Mouse (Mus musculus): Measurements from ENCODE around the gene Gfpt1. TPM values are rescaled to one million over a fixed set of nuclear protein-coding genes. Genes with fewer than 3 reads are reported as not detected.
A peak's percentile ranks its signal among the peaks of the same experiment; 100 is the strongest.

Gene Gfpt1
- polyA plus RNA-seq, 1 experiment, result 6.1 TPM

GRCm38 (mm10) chr6:87051886-87052425 lies 9.3 kb downstream of the Gfpt1 start:
- Histone ChIP-seq H3K4me1 (ENCODE audit: control insufficient read depth, insufficient read depth, insufficient read length) (no peaks in the 10 kb centered on the region), H3K4me3 (ENCODE audit: extremely low read depth, insufficient read depth, insufficient read length) (no peak overlapping the region), H3K36me3 (ENCODE audit: control insufficient read depth, insufficient read depth, low read length) (peaks cover 25% of the 10 kb centered on the region), H3K27ac (ENCODE audit: insufficient read depth, low read length) (no peak overlapping the region), H3K27me3 (ENCODE audit: control insufficient read depth, insufficient read depth, low read length) (no peaks in the 10 kb centered on the region)
- no peak for DNase-seq (ENCODE audit: low read depth in 1 of 2, low spot score in 2 of 2)
- no peak for TF ChIP-seq POLR2A (IDR thresholded peaks at IDR 0.05; ENCODE audit: low read depth, low read length)
- TF ChIP-seq CTCF (IDR thresholded peaks at IDR 0.05; ENCODE audit: extremely low read depth, insufficient read depth, insufficient read length, insufficient replicate concordance), result no peak
- WGBS, result 93% methylated on average over 10 of the region's 10 CpGs

- Histone ChIP-seq H3K27me3 (ENCODE audit: control insufficient read depth, insufficient read depth, low read length) (no peaks in the 10 kb centered on the region), H3K4me1 (ENCODE audit: control insufficient read depth, insufficient read depth, insufficient read length) (no peaks in the 10 kb centered on the region), H3K27ac (ENCODE audit: insufficient read depth, low read length) (no peak overlapping the region), H3K36me3 (ENCODE audit: control insufficient read depth, insufficient read depth, low read length) (peaks cover 32% of the 10 kb centered on the region), H3K4me3 (ENCODE audit: extremely low read depth, insufficient read depth, insufficient read length) (no peak overlapping the region)
- DNase-seq (ENCODE audit: low read depth in 1 of 2, low spot score in 2 of 2), result no peak
- WGBS, result 87% methylated on average over 8 of the region's 8 CpGs
- TF ChIP-seq CTCF (IDR thresholded peaks at IDR 0.05; ENCODE audit: extremely low read depth, insufficient read depth, insufficient read length, insufficient replicate concordance), result no peak
Measured at GRCm38 (mm10) chr6:87054193-87054592, 11.5 kb downstream of the Gfpt1 start.

DNA sequence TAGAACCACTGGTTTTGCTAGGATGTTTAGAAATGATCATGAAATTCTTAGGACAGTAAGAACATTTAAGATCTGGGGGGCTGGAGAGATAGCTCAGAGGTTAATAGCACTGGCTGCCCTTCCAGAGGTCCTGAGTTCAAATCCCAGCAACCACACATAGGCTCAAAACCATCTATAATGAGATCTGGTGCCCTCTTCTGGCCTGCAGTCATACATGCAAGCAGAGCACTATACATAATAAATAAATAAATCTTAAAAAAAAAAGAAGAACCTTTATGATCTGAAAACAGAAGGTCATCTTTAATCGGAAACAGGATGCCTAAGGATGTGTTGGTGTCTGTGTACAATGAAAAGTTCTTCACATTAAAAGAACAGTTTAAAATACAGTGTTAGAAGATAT lies 17.1 kb downstream of the Gfpt1 start:
- no peak for TF ChIP-seq CTCF (IDR thresholded peaks at IDR 0.05; ENCODE audit: extremely low read depth, insufficient read depth, insufficient read length, insufficient replicate concordance)
- no peak for TF ChIP-seq POLR2A (IDR thresholded peaks at IDR 0.05; ENCODE audit: low read depth, low read length)
- H3K4me1 ChIP-seq (ENCODE audit: control insufficient read depth, insufficient read depth, insufficient read length), result no peaks in the 10 kb centered on the region
- DNase-seq (ENCODE audit: low read depth in 1 of 2, low spot score in 2 of 2), result no peak
- peaks cover 32% of the 10 kb centered on the region for H3K36me3 ChIP-seq (ENCODE audit: control insufficient read depth, insufficient read depth, low read length)
- WGBS, result 88% methylated on average over 1 of the region's 1 CpGs
- H3K27me3 ChIP-seq (ENCODE audit: control insufficient read depth, insufficient read depth, low read length), result no peaks in the 10 kb centered on the region
- H3K4me3 ChIP-seq (ENCODE audit: extremely low read depth, insufficient read depth, insufficient read length), result no peak overlapping the region
- no peak overlapping the region for H3K27ac ChIP-seq (ENCODE audit: insufficient read depth, low read length)

GRCm38 (mm10) chr6:87063586-87063985 lies 20.9 kb downstream of the Gfpt1 start:
- H3K36me3 ChIP-seq (ENCODE audit: control insufficient read depth, insufficient read depth, low read length), result peaks cover 31% of the 10 kb centered on the region
- no peaks in the 10 kb centered on the region; the same call in 1 of the 2 replicates for H3K4me1 ChIP-seq (ENCODE audit: control insufficient read depth, insufficient read depth, insufficient read length)
- WGBS, result 93% methylated on average over 4 of the region's 4 CpGs
- no peak overlapping the region for H3K4me3 ChIP-seq (ENCODE audit: extremely low read depth, insufficient read depth, insufficient read length)
- DNase-seq (ENCODE audit: low read depth in 1 of 2, low spot score in 2 of 2), result no peak
- TF ChIP-seq CTCF (IDR thresholded peaks at IDR 0.05; ENCODE audit: extremely low read depth, insufficient read depth, insufficient read length, insufficient replicate concordance) (no peak), POLR2A (IDR thresholded peaks at IDR 0.05; ENCODE audit: low read depth, low read length) (no peak)
- H3K27me3 ChIP-seq (ENCODE audit: control insufficient read depth, insufficient read depth, low read length), result no peaks in the 10 kb centered on the region
- no peak overlapping the region for H3K27ac ChIP-seq (ENCODE audit: insufficient read depth, low read length)

DNA sequence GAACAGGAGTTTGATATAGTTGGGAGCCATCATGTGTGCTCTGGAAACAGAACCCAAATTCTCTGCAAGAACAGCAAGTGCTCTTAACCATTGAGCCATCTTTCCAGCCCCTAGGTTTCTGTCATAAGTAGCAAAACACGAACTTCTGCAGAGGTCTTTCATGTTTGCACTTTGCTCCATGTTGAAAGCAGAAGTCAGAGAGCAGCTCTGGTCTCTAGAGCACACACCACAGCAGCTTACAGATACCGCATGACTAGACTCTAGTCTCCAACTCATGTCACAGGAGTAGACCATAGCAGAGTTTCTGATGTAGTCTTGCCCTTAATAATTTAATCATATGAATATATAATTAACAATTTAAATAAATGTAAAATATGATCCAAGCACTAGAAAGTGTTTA lies 25.6 kb downstream of the Gfpt1 start:
- Histone ChIP-seq H3K36me3 (ENCODE audit: control insufficient read depth, insufficient read depth, low read length) (peaks cover 30% of the 10 kb centered on the region), H3K27ac (ENCODE audit: insufficient read depth, low read length) (no peak overlapping the region), H3K4me3 (ENCODE audit: extremely low read depth, insufficient read depth, insufficient read length) (no peak overlapping the region), H3K27me3 (ENCODE audit: control insufficient read depth, insufficient read depth, low read length) (no peaks in the 10 kb centered on the region), H3K4me1 (ENCODE audit: control insufficient read depth, insufficient read depth, insufficient read length) (no peaks in the 10 kb centered on the region; the same call in 1 of the 2 replicates)
- 59% methylated on average over 2 of the region's 2 CpGs for WGBS
- no peak for TF ChIP-seq POLR2A (IDR thresholded peaks at IDR 0.05; ENCODE audit: low read depth, low read length)
- TF ChIP-seq CTCF (IDR thresholded peaks at IDR 0.05; ENCODE audit: extremely low read depth, insufficient read depth, insufficient read length, insufficient replicate concordance), result no peak
- DNase-seq (ENCODE audit: low read depth in 1 of 2, low spot score in 2 of 2), result no peak

- TF ChIP-seq POLR2A (IDR thresholded peaks at IDR 0.05; ENCODE audit: low read depth, low read length), result no peak
- TF ChIP-seq CTCF (IDR thresholded peaks at IDR 0.05; ENCODE audit: extremely low read depth, insufficient read depth, insufficient read length, insufficient replicate concordance), result no peak
- H3K4me3 ChIP-seq (ENCODE audit: extremely low read depth, insufficient read depth, insufficient read length), result no peak overlapping the region
- no peak for DNase-seq (ENCODE audit: low read depth in 1 of 2, low spot score in 2 of 2)
- H3K36me3 ChIP-seq (ENCODE audit: control insufficient read depth, insufficient read depth, low read length), result peaks cover 27% of the 10 kb centered on the region
- 82% methylated on average over 7 of the region's 7 CpGs for WGBS
- H3K27ac ChIP-seq (ENCODE audit: insufficient read depth, low read length), result peak overlapping the region; percentile 18; the same call in 1 of the 2 replicates
- H3K4me1 ChIP-seq (ENCODE audit: control insufficient read depth, insufficient read depth, insufficient read length), result no peaks in the 10 kb centered on the region; the same call in 1 of the 2 replicates
- H3K27me3 ChIP-seq (ENCODE audit: control insufficient read depth, insufficient read depth, low read length), result no peaks in the 10 kb centered on the region
Measured at GRCm38 (mm10) chr6:87069195-87069900, 26.7 kb downstream of the Gfpt1 start.

GRCm38 (mm10) chr6:87070641-87071040 lies 28.0 kb downstream of the Gfpt1 start:
- H3K4me3 ChIP-seq (ENCODE audit: extremely low read depth, insufficient read depth, insufficient read length), result no peak overlapping the region
- H3K27ac ChIP-seq (ENCODE audit: insufficient read depth, low read length), result no peak overlapping the region
- no peak for DNase-seq (ENCODE audit: low read depth in 1 of 2, low spot score in 2 of 2)
- peaks cover 4% of the 10 kb centered on the region; the same call in 1 of the 2 replicates for H3K4me1 ChIP-seq (ENCODE audit: control insufficient read depth, insufficient read depth, insufficient read length)
- TF ChIP-seq POLR2A (IDR thresholded peaks at IDR 0.05; ENCODE audit: low read depth, low read length), result no peak
- no peak for TF ChIP-seq CTCF (IDR thresholded peaks at IDR 0.05; ENCODE audit: extremely low read depth, insufficient read depth, insufficient read length, insufficient replicate concordance)
- 83% methylated on average over 4 of the region's 4 CpGs for WGBS
- no peaks in the 10 kb centered on the region for H3K27me3 ChIP-seq (ENCODE audit: control insufficient read depth, insufficient read depth, low read length)
- H3K36me3 ChIP-seq (ENCODE audit: control insufficient read depth, insufficient read depth, low read length), result peaks cover 26% of the 10 kb centered on the region

Data from spleen, adult 2 months (tissue).